Mouse (Mus musculus) layer of hippocampus, postnatal 14 days (tissue): ENCODE data around the gene Kat6b. TPM values are rescaled to one million over a fixed set of nuclear protein-coding genes. Genes with fewer than 3 reads are reported as not detected.
"Not testable (repeated sequence)": the region's sequence is repeated elsewhere in the genome, so short reads cannot be mapped to it uniquely, and the experiment has no call there.

ENCODE experiments used
- DNase-seq, 2 experiments: peaks; one replicate each; pipeline ENCODE4 v3.0.0; 2021 to 2022; ENCODE audit warnings: low spot score in 2 of 2, mixed read lengths in 1 of 2
- long read RNA-seq, 2 experiments: library from polyadenylated mRNA; stranded (forward); transcript quantifications; one replicate each; pipeline ENCODE4 v2.0.0; 2021
- total RNA-seq, 2 experiments: library from RNA; stranded (reverse); gene quantifications; 2 replicates each; pipeline ENCODE4 v1.2.3; 2021

Gene Kat6b
- 10 to 100 TPM; 58.0 to 62.2 TPM for total RNA-seq
- long read RNA-seq, experiment 1, partial matches to known transcripts, result 1 of 5 reads
- long read RNA-seq, experiment 1, other reads (novel, unspliced or antisense), result 4 of 5 reads
- long read RNA-seq, experiment 2, partial matches to known transcripts, result 1 of 4 reads
- long read RNA-seq, experiment 2, other reads (novel, unspliced or antisense), result 3 of 4 reads

- DNase-seq, result no peak
These were observed at the start of gene Kat6b for GRCm38 (mm10) chr14:21481231-21481630. Gene Kat6b, plus strand, starts transcription at chr14:21481434.

GRCm38 (mm10) chr14:21433415-21433814, 47.8 kb upstream of the Kat6b start:
- DNase-seq, result no peak

GRCm38 (mm10) chr14:21433995-21434394, 47.2 kb upstream of the Kat6b start:
- no peak for DNase-seq

- DNase-seq, result no peak
These were observed 46.5 kb upstream of the Kat6b start for GRCm38 (mm10) chr14:21434686-21435085.

GRCm38 (mm10) chr14:21439785-21440184, 41.4 kb upstream of the Kat6b start:
- no peak for DNase-seq

- DNase-seq, result no peak
These were observed 40.7 kb upstream of the Kat6b start for GRCm38 (mm10) chr14:21440526-21440925.

- DNase-seq, result no peak
These were observed 39.3 kb upstream of the Kat6b start for GRCm38 (mm10) chr14:21441772-21442533.

- DNase-seq, result no peak
These were observed 28.7 kb upstream of the Kat6b start for GRCm38 (mm10) chr14:21452581-21452980.

- DNase-seq, result no peak
These were observed 27.3 kb upstream of the Kat6b start for GRCm38 (mm10) chr14:21453896-21454295.

GRCm38 (mm10) chr14:21455654-21456350, 25.4 kb upstream of the Kat6b start:
- DNase-seq, result no peak

- no peak for DNase-seq
These were observed 24.7 kb upstream of the Kat6b start for GRCm38 (mm10) chr14:21456526-21456925.

- no peak for DNase-seq
These were observed 23.4 kb upstream of the Kat6b start for GRCm38 (mm10) chr14:21457876-21458275.

GRCm38 (mm10) chr14:21458696-21459095, 22.5 kb upstream of the Kat6b start:
- no peak for DNase-seq

- DNase-seq, result no peak
These were observed 22.1 kb upstream of the Kat6b start for GRCm38 (mm10) chr14:21459163-21459562.

- DNase-seq, result no peak
These were observed 18.8 kb upstream of the Kat6b start for GRCm38 (mm10) chr14:21462398-21462797.

GRCm38 (mm10) chr14:21463117-21463712, 18.0 kb upstream of the Kat6b start:
- no peak for DNase-seq

GRCm38 (mm10) chr14:21470386-21470785, 10.8 kb upstream of the Kat6b start:
- DNase-seq, result no peak

GRCm38 (mm10) chr14:21471975-21472374, 9.3 kb upstream of the Kat6b start:
- no peak for DNase-seq

- not testable (repeated sequence) for DNase-seq
These were observed 6.6 kb upstream of the Kat6b start for GRCm38 (mm10) chr14:21474593-21475132.

- no peak for DNase-seq
These were observed 4.1 kb upstream of the Kat6b start for GRCm38 (mm10) chr14:21477181-21477580.

GRCm38 (mm10) chr14:21479566-21479965, 1.7 kb upstream of the Kat6b start:
- no peak for DNase-seq

- DNase-seq, result no peak
These were observed 1.0 kb upstream of the Kat6b start for GRCm38 (mm10) chr14:21480191-21480590.
